Mouse (Mus musculus) left cerebral cortex, adult 6 months (tissue): Measurements from ENCODE around the gene Irgm2. TPM values are rescaled to one million over a fixed set of nuclear protein-coding genes. Genes with fewer than 3 reads are reported as not detected.

Experiments
- long read RNA-seq, 2 experiments: library from polyadenylated mRNA; unstranded; transcript quantifications; one replicate each; pipeline ENCODE4 v2.0.0; 2019 to 2020
- polyA plus RNA-seq: library from polyadenylated mRNA; unstranded; fragments of <200 nt; fragmentation: Nextera tagmentation; gene quantifications from 2 replicates; pipeline ENCODE4 v1.2.3, GENCODE M21; 2021

The Irgm2 gene
- 1.2 and 1.6 TPM in 2 replicates for polyA plus RNA-seq
- long read RNA-seq, experiment 1, partial matches to known transcripts: 0 of 5 reads
- long read RNA-seq, experiment 1, other reads (novel, unspliced or antisense): 1 of 5 reads
- long read RNA-seq, experiment 2, partial matches to known transcripts: 0 of 2 reads
- long read RNA-seq, experiment 2, other reads (novel, unspliced or antisense): 2 of 2 reads

GRCm38 (mm10) chr11:58199229-58200037 lies at the start of gene Irgm2, which contains the start of gene Igtp:
Irgm2 (plus strand) TSS chr11:58199618.
Igtp (plus strand) TSS chr11:58199556.

GRCm38 (mm10) chr11:58168167-58168915 lies 31.1 kb upstream of the Irgm2 start, which contains the start of gene Gemin5:
Gemin5 (minus strand) TSS chr11:58168539.

GRCm38 (mm10) chr11:58171459-58172091 lies 27.8 kb upstream of the Irgm2 start, which contains the start of gene Mrpl22:
Mrpl22 (plus strand) TSS chr11:58171661.

Other genes with a start within 250 kb of the Irgm2 start
- 4.3 and 4.8 TPM in 2 replicates for gene Larp1, start 190.6 kb upstream of the Irgm2 start, polyA plus RNA-seq
- gene Gm12248, start 106.5 kb upstream of the Irgm2 start, polyA plus RNA-seq: not detected in 2 replicates
- 58.3 and 62.3 TPM in 2 replicates for gene Cnot8, start 95.5 kb upstream of the Irgm2 start, polyA plus RNA-seq
- gene Gemin5, start 31.1 kb upstream of the Irgm2 start, polyA plus RNA-seq: 3.4 and 4.7 TPM in 2 replicates
- gene Mrpl22, start 28.0 kb upstream of the Irgm2 start, polyA plus RNA-seq: 95.3 and 108 TPM in 2 replicates
- 7.1 and 8.1 TPM in 2 replicates for gene Igtp, start 62 bp upstream of the Irgm2 start, polyA plus RNA-seq
- gene 4930438A08Rik, start 75.2 kb downstream of the Irgm2 start, polyA plus RNA-seq: not detected in 2 replicates
- gene Zfp692, start 107.5 kb downstream of the Irgm2 start, polyA plus RNA-seq: 7.0 and 7.2 TPM in 2 replicates
- gene Zfp672, start 130.7 kb downstream of the Irgm2 start, polyA plus RNA-seq: 34.9 and 35.5 TPM in 2 replicates
- gene Sh3bp5l, start 131.1 kb downstream of the Irgm2 start, polyA plus RNA-seq: 19.7 and 25.5 TPM in 2 replicates
- gene Lypd8, start 179.4 kb downstream of the Irgm2 start, polyA plus RNA-seq: not detected in 2 replicates
- not detected in 2 replicates for gene 1810065E05Rik, start 221.5 kb downstream of the Irgm2 start, polyA plus RNA-seq
- not detected in 2 replicates for gene Gm12253, start 232.9 kb downstream of the Irgm2 start, polyA plus RNA-seq